Mouse (Mus musculus) liver, embryonic 14.5 days (tissue): ENCODE results near the gene Dohh.

Experiments
- CTCF ChIP-seq: IDR thresholded peaks from 2 replicates; pipeline ENCODE4 v1.5.1; 2016; ENCODE audit warnings: antibody characterized with exemption, low read depth, control low read depth
- EP300 ChIP-seq: IDR thresholded peaks from 2 replicates; pipeline ENCODE4 v1.6.1; 2016; ENCODE audit warnings: antibody characterized with exemption, low read depth

GRCm38 (mm10) chr10:81429092-81429491, 44.9 kb downstream of the Dohh start:
- TF ChIP-seq CTCF (no peak), EP300 (no peak)
